Comparison of ENCODE assay signal across 24 mouse cellular contexts in the genomic region with DNA sequence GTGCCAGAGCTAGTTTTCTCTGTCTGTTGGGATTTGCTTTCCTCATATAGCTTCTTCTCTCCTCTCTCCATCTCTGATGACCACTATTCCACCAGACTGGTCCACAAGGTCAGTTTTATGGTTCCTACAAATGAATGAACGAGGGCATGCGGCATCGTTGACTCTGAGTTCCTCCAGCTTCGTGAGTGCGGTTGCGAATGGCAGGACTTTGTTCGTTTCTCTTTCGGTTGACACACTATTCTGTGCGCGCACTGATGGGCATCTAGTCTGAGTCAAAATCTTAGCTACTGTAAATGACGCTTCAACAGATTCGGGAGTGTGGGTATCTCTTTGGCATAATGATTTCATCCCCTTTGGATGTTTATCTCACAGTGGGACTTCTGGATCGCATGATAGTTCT.
DNase-seq lines count a peak whose midpoint lies in the region; ATAC-seq lines count a peak whose summit lies in the region.
"Had no signal": no experiment of that assay in that cellular context is flagged by ENCODE, and none has a peak within 500 bp of the region (broad histone marks: within the 10 kb centered on the region; RNA-seq: fewer than 3 reads in every experiment).

No protein-coding gene starts in this region.

- WGBS in heart, embryonic 13.5 days, result 85% methylated on average over 13 of the region's 13 CpGs
- WGBS in hindbrain, embryonic 12.5 days, result 89% methylated on average over 13 of the region's 13 CpGs

- H3K9me3 ChIP-seq in heart, embryonic 13.5 days, result no peaks in the 10 kb centered on the region
- H3K9me3 ChIP-seq in hindbrain, embryonic 12.5 days (replicated peaks), result no peaks in the 10 kb centered on the region
- H3K9me3 ChIP-seq: embryonic facial prominence, embryonic 12.5 days; embryonic facial prominence, embryonic 15.5 days; heart, embryonic 10.5 days; hindbrain, embryonic 10.5 days; intestine, embryonic 15.5 days had no signal

- intact Hi-C loops in heart, postnatal 14 days (cut with DNase I), result no loop called here

- no peak overlapping the region for H3K4me3 ChIP-seq in heart, embryonic 13.5 days
- H3K4me3 ChIP-seq in hindbrain, embryonic 12.5 days, result no peak overlapping the region
- H3K4me3 ChIP-seq: embryonic facial prominence, embryonic 15.5 days; intestine, embryonic 15.5 days had no signal

- H3K4me1 ChIP-seq in heart, embryonic 13.5 days, result peaks cover 31% of the 10 kb centered on the region
- H3K4me1 ChIP-seq in hindbrain, embryonic 12.5 days, result peaks cover 3% of the 10 kb centered on the region; the same call in 1 of the 2 replicates
- H3K4me1 ChIP-seq: intestine, embryonic 15.5 days had no signal

- ATAC-seq in heart, embryonic 13.5 days (ENCODE audit: extremely low read depth, insufficient number of reproducible peaks, low FRiP score, low TSS enrichment), result no peak
- peak; percentile 29 for ATAC-seq in activated CD4-positive, CD25-positive, alpha-beta regulatory T cell, adult 4 months
- ATAC-seq in hindbrain, embryonic 12.5 days (ENCODE audit: low FRiP score), result no peak
- ATAC-seq: forebrain, embryonic 14.5 days; forebrain, postnatal 0 days; intestine, embryonic 15.5 days had no signal

- no peak overlapping the region for H3K9ac ChIP-seq in heart, embryonic 13.5 days
- H3K9ac ChIP-seq in hindbrain, embryonic 12.5 days, result no peak overlapping the region
- H3K9ac ChIP-seq: embryonic facial prominence, embryonic 12.5 days; embryonic facial prominence, embryonic 15.5 days; forebrain, postnatal 0 days; hindbrain, embryonic 14.5 days; intestine, embryonic 15.5 days had no signal

- no peaks in the 10 kb centered on the region for H3K27me3 ChIP-seq in heart, embryonic 13.5 days (replicated peaks)
- H3K27me3 ChIP-seq in hindbrain, embryonic 12.5 days, result 0 out of 2 replicates have a peak, but pooled peaks cover 3% of the 10 kb centered on the region
- H3K27me3 ChIP-seq: embryonic facial prominence, embryonic 12.5 days; embryonic facial prominence, embryonic 15.5 days; intestine, embryonic 15.5 days had no signal

- peak overlapping the region; percentile 65; the same call in 1 of the 2 replicates for H3K4me2 ChIP-seq in heart, embryonic 13.5 days
- H3K4me2 ChIP-seq in hindbrain, embryonic 12.5 days (replicated peaks), result no peak overlapping the region

- no peaks in the 10 kb centered on the region for H3K36me3 ChIP-seq in heart, embryonic 13.5 days
- no peaks in the 10 kb centered on the region for H3K36me3 ChIP-seq in hindbrain, embryonic 12.5 days
- H3K36me3 ChIP-seq: embryonic facial prominence, embryonic 12.5 days; embryonic facial prominence, embryonic 15.5 days; heart, embryonic 10.5 days; hindbrain, embryonic 10.5 days; intestine, embryonic 15.5 days had no signal

- no peak overlapping the region for H3K27ac ChIP-seq in heart, embryonic 13.5 days (replicated peaks)
- no peak overlapping the region for H3K27ac ChIP-seq in hindbrain, embryonic 12.5 days
- H3K27ac ChIP-seq: embryonic facial prominence, embryonic 12.5 days; embryonic facial prominence, embryonic 15.5 days; gastrocnemius, adult 2 months; hindbrain, embryonic 10.5 days; hindbrain, embryonic 14.5 days; intestine, embryonic 15.5 days had no signal

- DNase-seq in heart, postnatal 14 days, result no peak
- peak; percentile 3 for DNase-seq in thymus, postnatal 25 days
- no peak for DNase-seq in thymus, postnatal 10 days (ENCODE audit: low spot score in 2 of 2)
- no peak for DNase-seq in urinary bladder, postnatal 14 days (ENCODE audit: low spot score)
- DNase-seq: adrenal gland, postnatal 10 days; adrenal gland, postnatal 36 days; cerebellum, adult 18-20 months; cerebellum, adult 9-11 months; forebrain, postnatal 0 days; gastrocnemius, adult 2 months; gastrocnemius, postnatal 14 days; heart, adult 18-20 months; heart, postnatal 36 days; kidney, adult 11 months had no signal
